Mouse (Mus musculus): ENCODE data around the gene Pgc. TPM values are rescaled to one million over a fixed set of nuclear protein-coding genes. Genes with fewer than 3 reads are reported as not detected.

Gene Pgc
- polyA plus RNA-seq, 1 experiment: not detected

- no peak for DNase-seq (ENCODE audit: extremely low spot score in 1 of 2, low spot score in 1 of 2)
Measured at GRCm38 (mm10) chr17:47748791-47749553, 22.3 kb downstream of the Pgc start.

- no peak for DNase-seq (ENCODE audit: extremely low spot score in 1 of 2, low spot score in 1 of 2)
Measured at GRCm38 (mm10) chr17:47749626-47750025, 23.0 kb downstream of the Pgc start.

GRCm38 (mm10) chr17:47750101-47750500, 23.5 kb downstream of the Pgc start:
- DNase-seq (ENCODE audit: extremely low spot score in 1 of 2, low spot score in 1 of 2): no peak

GRCm38 (mm10) chr17:47751811-47752210, 25.2 kb downstream of the Pgc start:
- no peak for DNase-seq (ENCODE audit: extremely low spot score in 1 of 2, low spot score in 1 of 2)

- DNase-seq (ENCODE audit: extremely low spot score in 1 of 2, low spot score in 1 of 2): no peak
Measured at GRCm38 (mm10) chr17:47753130-47753775, 26.6 kb downstream of the Pgc start.

- peak in 1 of 2 experiments; percentile 29 for DNase-seq (ENCODE audit: extremely low spot score in 1 of 2, low spot score in 1 of 2)
Measured at GRCm38 (mm10) chr17:47754246-47754645, 27.6 kb downstream of the Pgc start.

- DNase-seq (ENCODE audit: extremely low spot score in 1 of 2, low spot score in 1 of 2): no peak
Measured at GRCm38 (mm10) chr17:47756366-47756765, 29.7 kb downstream of the Pgc start.

GRCm38 (mm10) chr17:47757056-47757610, 30.5 kb downstream of the Pgc start:
- no peak for DNase-seq (ENCODE audit: extremely low spot score in 1 of 2, low spot score in 1 of 2)

GRCm38 (mm10) chr17:47759702-47760410, 33.2 kb downstream of the Pgc start:
- peak in 1 of 2 experiments; percentile 54 for DNase-seq (ENCODE audit: extremely low spot score in 1 of 2, low spot score in 1 of 2)

- DNase-seq (ENCODE audit: extremely low spot score in 1 of 2, low spot score in 1 of 2): no peak
Measured at GRCm38 (mm10) chr17:47762028-47762427, 35.4 kb downstream of the Pgc start.

- DNase-seq (ENCODE audit: extremely low spot score in 1 of 2, low spot score in 1 of 2): peak; percentile 69 to 84
Measured at GRCm38 (mm10) chr17:47762518-47763340, 36.1 kb downstream of the Pgc start.

GRCm38 (mm10) chr17:47765986-47766385, 39.3 kb downstream of the Pgc start:
- no peak for DNase-seq (ENCODE audit: extremely low spot score in 1 of 2, low spot score in 1 of 2)

GRCm38 (mm10) chr17:47766407-47767043, 39.9 kb downstream of the Pgc start:
- no peak for DNase-seq (ENCODE audit: extremely low spot score in 1 of 2, low spot score in 1 of 2)

GRCm38 (mm10) chr17:47767081-47767455, 40.4 kb downstream of the Pgc start:
- DNase-seq (ENCODE audit: extremely low spot score in 1 of 2, low spot score in 1 of 2): no peak

GRCm38 (mm10) chr17:47767456-47768141, 41.0 kb downstream of the Pgc start:
- DNase-seq (ENCODE audit: extremely low spot score in 1 of 2, low spot score in 1 of 2): no peak

GRCm38 (mm10) chr17:47768707-47769276, 42.1 kb downstream of the Pgc start:
- DNase-seq (ENCODE audit: extremely low spot score in 1 of 2, low spot score in 1 of 2): no peak

GRCm38 (mm10) chr17:47769389-47770299, 43.0 kb downstream of the Pgc start:
- no peak for DNase-seq (ENCODE audit: extremely low spot score in 1 of 2, low spot score in 1 of 2)

- DNase-seq (ENCODE audit: extremely low spot score in 1 of 2, low spot score in 1 of 2): no peak
Measured at GRCm38 (mm10) chr17:47773604-47774003, 47.0 kb downstream of the Pgc start.
